Mouse (Mus musculus) C2C12 (cell line): ENCODE measurements around the gene Ell. TPM values are rescaled to one million over a fixed set of nuclear protein-coding genes. Genes with fewer than 3 reads are reported as not detected.

Source experiments
- H3K27me3 ChIP-seq: one replicate; pipeline ENCODE4 v1.6.1; 2011; ENCODE audit not compliant: control insufficient read depth, insufficient read depth, insufficient read length
- H3K36me3 ChIP-seq: one replicate; pipeline ENCODE4 v1.6.1; 2011; ENCODE audit not compliant: control insufficient read depth, insufficient read depth
- H3K4me3 ChIP-seq: one replicate; pipeline ENCODE4 v1.5.1; 2011; ENCODE audit warnings: mild to moderate bottlenecking, control low read depth; ENCODE audit not compliant: poor library complexity, insufficient read depth, severe bottlenecking
- H3K79me2 ChIP-seq: one replicate; pipeline ENCODE4 v1.6.1; 2011; ENCODE audit not compliant: control insufficient read depth, insufficient read depth
- H3K79me3 ChIP-seq: one replicate; pipeline ENCODE4 v1.6.1; 2011; ENCODE audit warnings: low read depth, control low read depth
- H3ac ChIP-seq: one replicate; pipeline ENCODE3; 2011; ENCODE audit warnings: low read depth; ENCODE audit not compliant: control insufficient read depth, insufficient read length
- CEBPB ChIP-seq: IDR thresholded peaks from one replicate; pipeline ENCODE4 v1.6.1; 2011; ENCODE audit warnings: low read depth, mild to moderate bottlenecking, control low read depth, moderate library complexity
- CTCF ChIP-seq: IDR thresholded peaks from one replicate; pipeline ENCODE4 v1.5.1; 2011; ENCODE audit not compliant: control insufficient read depth, insufficient read depth, insufficient read length
- FOSL1 ChIP-seq: IDR thresholded peaks from one replicate; pipeline ENCODE4 v1.8.0; 2011; ENCODE audit warnings: mild to moderate bottlenecking, low read length; ENCODE audit not compliant: poor library complexity, insufficient read depth, severe bottlenecking
- MAX ChIP-seq: IDR thresholded peaks from one replicate; pipeline ENCODE4 v1.6.1; 2011; ENCODE audit warnings: mild to moderate bottlenecking, control low read depth
- MYOD1 ChIP-seq: IDR thresholded peaks from one replicate; pipeline ENCODE4 v1.6.1; 2011; ENCODE audit warnings: low read depth; ENCODE audit not compliant: control insufficient read depth, insufficient read length
- MYOG ChIP-seq: IDR thresholded peaks from one replicate; pipeline ENCODE4 v1.6.1; 2011; ENCODE audit not compliant: control insufficient read depth, insufficient read length; ENCODE audit errors: extremely low read depth
- USF1 ChIP-seq: IDR thresholded peaks from one replicate; pipeline ENCODE4 v1.6.1; 2011; ENCODE audit warnings: low read depth, mild to moderate bottlenecking, control low read depth, moderate library complexity
- polyA plus RNA-seq: library from polyadenylated mRNA; unstranded; fragments of >200 nt; fragmentation: generic; extraction: Trizol; gene quantifications from one replicate; pipeline ENCODE4 v1.2.1, GENCODE M21; 2012; ENCODE audit warnings: missing spikeins

The Ell gene
- polyA plus RNA-seq, 1 experiment = 12.3 TPM

DNA sequence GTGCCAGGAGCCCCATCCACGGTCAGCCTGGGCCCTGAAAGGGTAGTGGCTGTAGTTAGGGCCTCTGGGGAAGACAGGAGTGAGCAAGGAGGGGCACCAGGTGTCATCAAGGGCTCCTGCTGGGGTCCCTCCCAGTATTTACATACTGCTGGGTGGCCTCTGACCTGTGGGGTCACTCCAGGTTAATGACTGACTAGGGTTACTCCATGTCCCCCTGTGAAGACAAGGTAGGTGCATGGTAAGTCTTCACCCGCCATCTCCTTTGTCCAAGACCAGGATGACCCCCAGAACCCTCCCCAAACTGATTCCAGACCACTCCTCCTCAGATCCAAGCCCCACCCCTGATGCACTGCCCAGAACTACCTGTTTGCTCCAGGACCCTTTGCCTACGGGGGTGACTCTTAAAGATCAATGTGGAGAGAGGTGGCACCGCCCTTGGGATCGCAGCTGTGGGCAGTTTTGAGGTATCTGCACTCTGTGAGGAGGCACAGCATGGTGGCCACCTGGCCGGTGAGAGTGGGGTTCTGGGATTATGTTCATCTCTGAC, 93.2 kb downstream of the Ell start, which contains the start of gene Gdf15:
Gene Gdf15 (minus strand): TSS at position 111 of the 547 bp plus-strand sequence.
- peaks cover 2% of the 10 kb centered on the region for H3K79me3 ChIP-seq
- H3K27me3 ChIP-seq = no peaks in the 10 kb centered on the region
- no peak within 1 kb of the TSS for H3K4me3 ChIP-seq
- H3K79me2 ChIP-seq = no peaks in the 10 kb centered on the region
- TF ChIP-seq MAX = no peak
- TF ChIP-seq CEBPB = no peak
- no peak for TF ChIP-seq MYOD1
- TF ChIP-seq FOSL1 = no peak
- TF ChIP-seq CTCF = no peak
- peak within 1 kb of the TSS; percentile 67 for H3ac ChIP-seq
- no peaks in the 10 kb centered on the region for H3K36me3 ChIP-seq

DNA sequence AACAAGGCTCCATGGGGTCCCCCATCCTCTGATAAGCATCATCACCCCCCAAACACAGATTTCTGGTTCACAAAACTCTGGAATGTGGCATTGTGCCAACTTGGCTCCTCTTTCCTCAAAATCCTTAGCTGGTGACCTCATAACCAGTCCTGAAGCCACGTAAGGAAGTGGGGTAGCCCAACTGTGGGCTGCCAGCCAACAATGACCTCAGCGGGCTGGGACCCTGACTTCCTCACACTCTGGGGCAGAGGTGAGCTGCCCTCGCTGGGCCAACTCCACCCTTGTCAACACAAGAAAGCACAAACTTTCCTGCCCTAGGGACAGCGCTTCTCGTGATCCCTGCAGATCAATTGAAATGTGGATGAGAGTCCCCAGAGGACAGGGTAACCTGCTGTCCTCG, 94.8 kb downstream of the Ell start:
- Histone ChIP-seq H3K79me2 (no peaks in the 10 kb centered on the region), H3K27me3 (no peaks in the 10 kb centered on the region), H3ac (no peak overlapping the region), H3K36me3 (no peaks in the 10 kb centered on the region), H3K4me3 (no peak overlapping the region), H3K79me3 (no peaks in the 10 kb centered on the region)
- TF ChIP-seq MYOG = no peak
- no peak for TF ChIP-seq CEBPB
- no peak for TF ChIP-seq MAX
- TF ChIP-seq CTCF = no peak
- TF ChIP-seq USF1 = no peak
- TF ChIP-seq MYOD1 = no peak
- no peak for TF ChIP-seq FOSL1

DNA sequence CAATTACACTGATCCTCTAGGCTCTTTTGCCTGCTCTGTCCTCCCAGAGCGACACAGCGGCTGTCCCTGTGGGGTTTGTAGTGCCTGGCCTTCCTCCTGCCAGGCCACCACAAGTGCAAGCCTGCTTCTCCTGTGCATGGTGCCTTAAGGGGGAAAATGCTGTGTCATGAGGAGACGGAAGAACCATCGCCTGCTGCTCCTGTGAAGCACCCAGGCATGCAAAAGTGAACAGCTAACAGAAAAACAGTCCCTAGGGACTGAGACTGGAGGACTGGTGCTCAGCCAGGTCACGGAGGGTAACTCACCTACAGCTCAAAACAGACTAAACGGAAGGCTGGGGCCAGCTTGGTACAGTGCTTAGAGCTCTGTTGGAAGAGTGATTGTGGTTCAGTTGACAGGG, 96.3 kb downstream of the Ell start:
- peak overlapping the region; percentile 21 for H3ac ChIP-seq
- H3K4me3 ChIP-seq = no peak overlapping the region
- H3K79me2 ChIP-seq = no peaks in the 10 kb centered on the region
- H3K36me3 ChIP-seq = no peaks in the 10 kb centered on the region
- no peak for TF ChIP-seq FOSL1
- no peaks in the 10 kb centered on the region for H3K27me3 ChIP-seq
- H3K79me3 ChIP-seq = no peaks in the 10 kb centered on the region

DNA sequence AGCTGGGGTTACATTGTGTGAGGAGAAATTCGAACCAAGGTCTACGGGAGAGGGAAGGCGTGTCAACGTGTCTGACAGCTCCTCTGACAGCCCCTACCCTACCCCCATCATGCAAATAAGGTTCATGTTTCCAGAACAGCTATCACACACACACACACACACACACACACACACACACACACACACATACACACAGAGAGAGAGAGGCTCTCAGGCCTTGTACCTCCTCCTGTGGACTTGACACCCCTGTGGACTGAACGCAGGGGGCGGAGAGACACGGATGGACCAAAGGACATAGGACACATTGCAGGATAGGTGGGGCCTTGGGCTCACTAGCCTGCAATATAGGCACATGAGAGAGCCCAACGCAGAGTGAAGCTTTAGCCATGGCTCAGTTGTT, 97.6 kb downstream of the Ell start:
- Histone ChIP-seq H3K4me3 (no peak overlapping the region), H3ac (no peak overlapping the region), H3K79me2 (no peaks in the 10 kb centered on the region), H3K27me3 (no peaks in the 10 kb centered on the region), H3K79me3 (no peaks in the 10 kb centered on the region), H3K36me3 (no peaks in the 10 kb centered on the region)
- no peak for TF ChIP-seq MYOD1
- no peak for TF ChIP-seq USF1
- no peak for TF ChIP-seq CTCF
- no peak for TF ChIP-seq MYOG
- no peak for TF ChIP-seq MAX

DNA sequence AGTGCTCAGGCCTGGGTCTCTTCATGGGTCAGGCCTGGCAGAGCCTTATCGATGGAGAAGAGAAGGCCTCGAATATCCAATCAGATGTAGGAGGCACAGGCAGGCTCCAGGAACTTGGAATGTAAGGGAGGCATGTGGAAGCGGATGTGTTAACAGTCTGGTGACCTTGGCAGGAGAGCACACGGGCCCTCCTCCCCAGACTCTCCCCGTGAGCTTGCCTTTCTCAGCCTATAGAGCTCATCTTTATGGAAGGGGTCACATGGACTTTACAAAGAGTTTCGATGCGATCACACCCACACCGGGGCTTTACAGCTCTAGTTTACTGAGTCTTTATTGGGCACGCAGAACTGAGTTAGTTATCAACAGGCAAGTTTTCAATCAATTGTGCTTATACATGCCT, 99.5 kb downstream of the Ell start:
- H3K79me3 ChIP-seq = no peaks in the 10 kb centered on the region
- no peaks in the 10 kb centered on the region for H3K79me2 ChIP-seq
- no peaks in the 10 kb centered on the region for H3K27me3 ChIP-seq
- no peaks in the 10 kb centered on the region for H3K36me3 ChIP-seq
- TF ChIP-seq CTCF (no peak), MYOD1 (no peak), MAX (no peak), USF1 (no peak), CEBPB (no peak), FOSL1 (no peak)
- H3ac ChIP-seq = no peak overlapping the region
- no peak overlapping the region for H3K4me3 ChIP-seq

Other genes starting within 250 kb of the Ell start
- gene Ddx49, start 237.0 kb upstream of the Ell start, polyA plus RNA-seq = 136 TPM
- 158 TPM for gene Cope, start 236.9 kb upstream of the Ell start, polyA plus RNA-seq
- 0.23 TPM for gene Cers1, start 223.7 kb upstream of the Ell start, polyA plus RNA-seq
- 0.16 TPM for gene Gdf1, start 209.6 kb upstream of the Ell start, polyA plus RNA-seq
- gene Upf1, start 186.2 kb upstream of the Ell start, polyA plus RNA-seq = 47.2 TPM
- 0.20 TPM for gene Comp, start 165.9 kb upstream of the Ell start, polyA plus RNA-seq
- gene Crtc1, start 99.9 kb upstream of the Ell start, polyA plus RNA-seq = 11.7 TPM
- 34.4 TPM for gene Klhl26, start 62.5 kb upstream of the Ell start, polyA plus RNA-seq
- 0.36 TPM for gene Tmem59l, start 52.1 kb upstream of the Ell start, polyA plus RNA-seq
- gene Crlf1, start 46.3 kb upstream of the Ell start, polyA plus RNA-seq = 294 TPM
- gene Rex1bd, start 32.7 kb upstream of the Ell start, polyA plus RNA-seq = 199 TPM
- gene Uba52, start 28.7 kb upstream of the Ell start, polyA plus RNA-seq = 1,556 TPM
- 256 TPM for gene Fkbp8, start 11.7 kb upstream of the Ell start, polyA plus RNA-seq
- 47.5 TPM for gene Kxd1, start 11.5 kb upstream of the Ell start, polyA plus RNA-seq
- gene Isyna1, start 54.9 kb downstream of the Ell start, polyA plus RNA-seq = 78.6 TPM
- 193 TPM for gene Ssbp4, start 69.4 kb downstream of the Ell start, polyA plus RNA-seq
- not detected for gene Lrrc25, start 76.7 kb downstream of the Ell start, polyA plus RNA-seq
- 20.9 TPM for gene Gdf15, start 93.0 kb downstream of the Ell start, polyA plus RNA-seq
- 34.9 TPM for gene Pgpep1, start 120.9 kb downstream of the Ell start, polyA plus RNA-seq
- gene Lsm4, start 133.8 kb downstream of the Ell start, polyA plus RNA-seq = 300 TPM
- 128 TPM for gene Jund, start 159.5 kb downstream of the Ell start, polyA plus RNA-seq
- gene Iqcn, start 164.0 kb downstream of the Ell start, polyA plus RNA-seq = 0.01 TPM
- gene Gm3336, start 179.1 kb downstream of the Ell start, polyA plus RNA-seq = not detected
- 0.01 TPM for gene Pde4c, start 184.3 kb downstream of the Ell start, polyA plus RNA-seq
- gene Rab3a, start 215.2 kb downstream of the Ell start, polyA plus RNA-seq = 14.4 TPM
- 86.8 TPM for gene Mpv17l2, start 221.5 kb downstream of the Ell start, polyA plus RNA-seq
- gene Pik3r2, start 237.3 kb downstream of the Ell start, polyA plus RNA-seq = 71.7 TPM